Mouse (Mus musculus) right cerebral cortex, postnatal 14 days (tissue): ENCODE measurements around the gene Pip5k1a.
"Not testable (repeated sequence)": the region's sequence is repeated elsewhere in the genome, so short reads cannot be mapped to it uniquely, and the experiment has no call there.

ENCODE experiments used
- DNase-seq: peaks from one replicate; pipeline ENCODE4 v3.0.0; 2022

Gene Pip5k1a

DNA sequence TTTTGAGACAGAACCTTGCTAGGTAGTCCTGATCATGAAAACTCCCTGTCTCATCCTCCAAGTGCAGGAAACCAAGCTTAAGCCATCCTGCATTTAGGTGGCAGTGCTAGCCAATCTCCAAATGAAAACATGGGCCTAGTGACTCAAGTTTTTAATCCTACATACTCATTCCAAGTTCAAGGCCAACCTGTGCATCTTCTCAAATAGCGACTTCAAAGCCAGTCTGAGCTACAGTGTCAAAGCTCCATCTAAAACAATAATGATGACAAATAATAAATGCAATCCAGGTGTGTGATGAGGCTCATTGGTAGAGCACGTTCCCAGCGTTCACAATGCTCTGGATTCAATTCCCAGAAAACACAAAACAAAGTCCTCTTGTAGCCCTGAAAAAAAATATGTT is 65.1 kb downstream of the Pip5k1a start:
- DNase-seq, result no peak

DNA sequence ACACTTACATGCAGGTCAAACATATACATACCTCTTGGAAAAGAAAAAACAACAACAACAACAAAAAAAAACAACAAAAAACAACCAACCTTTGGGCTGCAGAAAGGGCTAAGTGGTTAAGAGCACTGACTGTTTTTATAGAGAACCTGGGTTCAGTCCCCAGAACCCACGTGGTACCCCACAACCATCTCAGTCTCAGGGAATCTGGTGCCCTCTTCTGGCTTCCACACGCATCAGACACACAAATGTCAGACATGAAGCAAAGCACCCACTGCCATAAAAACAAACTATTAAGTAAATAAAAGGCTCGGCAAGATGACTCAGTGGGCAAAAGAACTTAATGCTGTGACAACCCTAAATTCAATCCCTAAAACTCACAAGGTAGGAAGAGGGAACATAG is 76.8 kb downstream of the Pip5k1a start:
- no peak for DNase-seq

DNA sequence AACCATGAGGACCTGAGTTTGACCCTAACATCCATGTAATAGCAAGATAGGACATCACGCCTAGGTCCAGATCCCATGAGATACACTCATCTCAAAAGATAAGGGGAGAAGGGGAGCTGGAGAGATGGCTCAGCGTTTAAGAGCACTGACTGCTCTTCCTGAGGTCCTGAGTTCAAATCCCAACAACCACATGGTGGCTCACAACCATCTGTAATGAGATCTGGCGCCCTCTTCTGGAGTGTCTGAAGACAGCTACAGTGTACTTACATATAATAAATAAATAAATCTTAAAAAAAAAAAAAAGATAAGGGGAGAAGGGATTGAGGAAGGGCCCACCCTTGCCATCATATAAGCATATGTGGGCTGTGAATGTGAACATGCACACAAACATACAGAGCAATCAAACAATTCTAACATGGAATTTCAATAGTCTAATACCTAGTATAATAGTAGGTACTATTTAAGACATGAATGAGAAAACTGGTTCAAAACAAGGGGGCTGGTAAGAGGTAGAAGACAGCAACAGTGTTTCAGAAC is 77.4 kb downstream of the Pip5k1a start:
- DNase-seq, result not testable (repeated sequence)

DNA sequence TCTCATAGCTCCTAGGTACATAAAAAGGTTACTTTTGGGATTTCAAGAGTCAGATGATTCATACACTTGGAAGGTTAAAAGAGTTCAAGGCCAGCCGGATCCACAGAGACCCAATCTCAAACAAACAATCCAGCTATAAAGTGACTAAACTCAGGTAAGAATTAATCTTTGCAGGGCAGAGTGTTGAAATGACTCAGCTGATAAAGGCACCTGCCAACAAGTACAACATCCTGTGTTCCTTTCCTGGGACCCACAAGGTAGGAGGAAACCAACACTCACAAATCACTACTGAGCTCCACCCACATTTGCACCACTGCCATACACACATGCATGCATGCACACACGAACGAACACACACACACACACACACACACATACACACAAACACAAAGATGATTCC is 78.1 kb downstream of the Pip5k1a start:
- no peak for DNase-seq

DNA sequence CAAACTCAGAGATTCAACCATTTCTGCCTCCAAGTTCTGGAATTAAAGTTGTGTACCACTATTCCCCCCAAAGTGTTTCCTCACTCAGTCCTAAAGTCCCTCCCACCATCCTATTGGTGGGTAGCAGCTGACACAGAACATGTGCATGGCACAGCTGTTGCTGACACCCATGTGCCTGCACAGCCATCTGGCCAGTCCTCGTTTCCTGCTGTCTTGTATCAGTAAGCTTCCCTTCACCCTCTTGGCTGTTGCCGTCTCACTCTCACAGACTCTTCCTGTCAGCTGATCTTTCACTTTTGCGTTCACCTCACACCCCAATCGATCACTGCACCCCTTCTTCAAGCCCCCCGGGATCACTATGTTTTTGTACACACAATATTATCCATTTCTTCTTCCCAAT is 79.0 kb downstream of the Pip5k1a start:
- DNase-seq, result peak; percentile 50

DNA sequence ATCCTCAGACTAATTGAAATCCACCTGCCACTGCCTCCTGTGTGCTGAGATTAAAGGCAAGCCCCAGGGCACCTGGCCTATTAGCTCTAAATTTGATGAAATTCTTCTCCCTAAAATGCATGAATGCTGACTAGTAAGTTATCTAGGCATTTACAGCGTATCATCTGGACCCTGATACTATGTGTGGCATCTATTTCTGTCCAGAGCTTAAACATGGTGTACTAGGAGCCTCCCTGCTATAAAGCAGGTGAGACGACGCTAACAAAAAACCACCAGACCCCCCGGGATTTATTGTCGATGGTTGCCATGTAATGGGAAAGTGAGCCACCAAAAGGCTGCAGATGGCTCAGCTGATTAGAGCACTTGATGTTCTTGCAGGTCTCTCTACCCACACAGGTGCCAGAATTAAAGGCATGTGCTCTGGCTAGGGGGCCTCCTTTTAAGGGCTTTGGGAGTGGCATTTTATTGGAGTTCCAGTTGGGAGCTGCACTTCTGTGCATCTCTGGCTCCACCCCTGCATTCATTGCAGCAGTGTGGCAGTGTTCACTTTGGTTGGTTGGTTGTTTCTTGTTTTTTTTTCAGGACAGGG is 79.6 kb downstream of the Pip5k1a start:
- no peak for DNase-seq

DNA sequence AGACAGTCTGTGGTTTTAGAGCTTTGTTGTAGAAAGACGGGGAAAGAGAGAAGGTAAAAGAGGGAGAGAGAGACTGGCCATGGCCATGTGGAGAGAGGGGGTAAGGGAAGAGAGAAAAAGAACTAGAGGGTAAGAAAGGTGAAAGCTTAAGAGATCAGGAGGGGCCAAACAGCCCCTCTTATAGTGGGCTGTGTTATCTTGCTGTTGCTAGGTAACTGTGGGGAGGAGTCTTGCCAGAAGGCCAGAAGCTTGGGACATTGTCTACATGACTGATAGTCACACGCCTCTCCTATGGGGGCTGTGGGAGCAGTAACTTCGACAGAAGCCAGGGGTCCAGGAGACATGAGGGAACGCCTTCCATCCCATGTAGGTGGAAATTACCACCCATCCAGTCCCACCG is 81.5 kb downstream of the Pip5k1a start:
- no peak for DNase-seq

DNA sequence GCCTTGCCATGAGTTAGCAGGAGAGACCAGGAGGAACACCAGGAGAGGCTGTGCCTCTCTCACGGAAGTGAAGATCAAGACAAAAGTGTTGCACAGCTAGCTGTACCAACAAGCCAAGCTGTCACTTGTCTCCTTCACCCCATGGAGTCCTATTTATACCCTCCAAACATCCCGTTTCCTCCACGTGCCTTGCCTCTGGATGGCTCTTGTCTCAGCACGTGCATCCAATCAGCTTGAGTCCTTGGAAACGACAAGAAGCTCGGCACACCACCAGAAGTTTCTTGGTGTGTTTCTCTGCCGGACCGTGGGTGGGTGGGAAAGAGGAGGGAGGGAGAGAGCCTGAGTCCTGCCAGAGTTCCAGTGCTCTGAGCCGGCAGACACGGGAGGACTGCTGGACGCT is 82.2 kb downstream of the Pip5k1a start:
- peak; percentile 50 for DNase-seq

DNA sequence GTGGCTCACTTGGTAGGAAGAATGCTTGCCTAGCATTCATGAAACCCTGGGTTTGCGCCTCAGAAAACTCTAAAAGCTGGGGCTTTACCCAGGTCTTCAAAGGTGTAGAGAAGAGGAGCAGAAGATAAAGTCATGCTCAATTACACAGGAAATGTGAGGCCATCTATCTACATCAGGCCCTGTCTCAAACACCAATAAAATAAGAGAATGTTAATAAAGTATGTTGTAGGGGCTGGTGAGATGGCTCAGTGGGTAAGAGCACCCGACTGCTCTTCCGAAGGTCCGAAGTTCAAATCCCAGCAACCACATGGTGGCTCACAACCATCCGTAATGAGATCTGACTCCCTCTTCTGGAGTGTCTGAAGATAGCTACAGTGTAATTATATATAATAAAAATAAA is 85.8 kb downstream of the Pip5k1a start:
- not testable (repeated sequence) for DNase-seq

DNA sequence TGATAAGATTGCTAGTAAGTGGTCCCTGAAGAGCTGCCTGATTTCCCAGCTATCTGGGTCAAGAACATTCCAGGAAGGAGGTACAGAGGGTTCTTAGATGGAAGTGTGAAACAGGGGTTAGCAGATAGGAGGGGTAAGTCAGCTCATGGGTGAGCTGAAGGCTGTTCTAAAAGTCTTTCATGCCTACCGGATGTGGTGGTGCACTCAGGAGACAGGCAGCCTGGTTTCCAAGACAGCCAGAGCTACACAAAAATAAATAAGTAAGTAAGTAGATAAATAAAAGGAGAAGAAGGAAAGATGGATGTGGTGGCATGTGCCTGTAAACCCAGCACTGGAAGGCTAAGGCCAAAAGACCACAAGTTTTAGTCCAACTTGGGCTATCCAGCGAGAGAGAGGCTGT is 88.0 kb downstream of the Pip5k1a start:
- DNase-seq, result no peak

DNA sequence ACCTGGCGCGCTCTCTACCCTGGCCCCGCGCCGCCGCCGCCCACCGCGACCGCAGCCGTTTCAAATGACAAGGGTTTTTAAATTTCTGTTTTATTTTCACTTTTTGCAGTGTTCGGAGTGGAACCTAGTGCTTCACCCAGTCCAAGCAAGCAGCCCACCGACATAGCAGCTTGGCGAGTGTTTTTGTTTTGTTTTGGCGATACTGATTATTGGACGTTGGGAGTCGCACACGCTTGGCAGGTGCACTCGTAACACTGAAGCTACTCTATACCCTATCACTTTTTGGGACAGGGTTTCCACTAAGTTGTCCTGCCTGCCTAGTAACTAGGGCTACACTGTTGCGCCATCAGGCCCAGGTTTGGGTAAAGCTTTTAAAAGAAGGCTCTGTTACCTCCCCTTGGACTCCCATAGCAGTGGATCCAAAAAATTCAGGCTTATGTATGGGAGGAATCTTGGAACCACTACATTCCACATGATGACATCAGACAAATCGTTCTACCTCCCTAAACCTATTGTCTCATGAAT is 90.1 kb downstream of the Pip5k1a start:
- no peak for DNase-seq

DNA sequence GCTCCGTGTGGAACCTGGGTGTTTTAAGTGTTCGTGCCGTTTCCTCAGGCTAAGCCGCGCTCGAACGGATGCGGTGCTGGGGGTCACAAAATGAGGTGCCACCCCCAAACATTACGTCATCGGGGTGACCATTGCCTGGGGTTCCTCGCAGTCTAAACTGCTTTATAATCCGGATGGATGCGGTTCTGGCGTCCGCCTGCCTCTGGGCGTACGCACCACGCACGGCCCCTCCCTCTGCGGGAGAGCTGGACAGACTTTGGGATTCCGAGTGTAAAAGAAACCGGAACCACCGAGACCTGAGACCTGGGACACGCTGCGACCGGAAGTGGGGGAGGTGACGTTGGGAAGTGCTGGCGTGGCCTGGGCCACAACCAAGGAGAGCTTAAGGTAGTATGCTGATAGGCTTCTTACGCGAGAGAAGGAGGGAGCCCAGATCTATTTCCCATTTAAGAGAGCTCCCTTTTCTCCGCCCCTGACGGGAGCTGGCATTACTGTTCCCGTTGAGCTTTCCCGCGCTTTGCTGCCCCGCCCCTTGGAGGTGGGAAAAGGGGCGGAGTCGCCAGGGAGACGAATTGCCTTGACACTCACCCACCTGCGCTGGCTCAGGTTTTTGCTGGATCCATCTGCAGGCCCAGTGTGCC is 90.7 kb downstream of the Pip5k1a start:
- peak; percentile 87 for DNase-seq

DNA sequence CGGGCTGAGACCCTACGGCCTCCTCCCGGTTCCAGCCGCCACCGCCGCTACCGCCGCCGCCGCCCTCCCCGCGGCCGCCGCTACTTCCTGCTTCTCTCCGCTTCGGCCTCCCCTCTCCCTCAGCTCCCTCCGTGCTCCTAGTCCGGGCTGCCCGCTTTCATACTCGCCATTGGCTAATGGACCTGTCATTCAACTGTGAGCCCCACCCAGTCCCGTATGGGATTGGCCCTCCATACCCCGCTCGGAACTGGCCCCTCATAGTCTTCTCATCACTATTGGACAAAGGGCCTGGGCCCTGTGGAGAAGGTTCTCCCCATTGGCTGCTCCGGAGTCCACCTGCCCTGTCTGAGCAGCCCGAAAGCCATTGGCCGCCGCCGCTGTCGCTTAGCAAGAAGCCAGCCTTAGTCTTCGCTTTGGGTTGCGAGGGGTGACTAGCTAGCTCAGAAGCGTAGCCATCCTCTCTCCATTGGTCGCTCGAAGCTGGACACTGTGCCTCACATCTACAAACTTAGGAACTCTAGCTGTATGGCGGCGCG is 91.3 kb downstream of the Pip5k1a start, which contains the start of gene Zfp687:
TSS of gene Zfp687 (minus strand) at position 112 of the 536 bp plus-strand sequence.
- DNase-seq, result peak; percentile 99

DNA sequence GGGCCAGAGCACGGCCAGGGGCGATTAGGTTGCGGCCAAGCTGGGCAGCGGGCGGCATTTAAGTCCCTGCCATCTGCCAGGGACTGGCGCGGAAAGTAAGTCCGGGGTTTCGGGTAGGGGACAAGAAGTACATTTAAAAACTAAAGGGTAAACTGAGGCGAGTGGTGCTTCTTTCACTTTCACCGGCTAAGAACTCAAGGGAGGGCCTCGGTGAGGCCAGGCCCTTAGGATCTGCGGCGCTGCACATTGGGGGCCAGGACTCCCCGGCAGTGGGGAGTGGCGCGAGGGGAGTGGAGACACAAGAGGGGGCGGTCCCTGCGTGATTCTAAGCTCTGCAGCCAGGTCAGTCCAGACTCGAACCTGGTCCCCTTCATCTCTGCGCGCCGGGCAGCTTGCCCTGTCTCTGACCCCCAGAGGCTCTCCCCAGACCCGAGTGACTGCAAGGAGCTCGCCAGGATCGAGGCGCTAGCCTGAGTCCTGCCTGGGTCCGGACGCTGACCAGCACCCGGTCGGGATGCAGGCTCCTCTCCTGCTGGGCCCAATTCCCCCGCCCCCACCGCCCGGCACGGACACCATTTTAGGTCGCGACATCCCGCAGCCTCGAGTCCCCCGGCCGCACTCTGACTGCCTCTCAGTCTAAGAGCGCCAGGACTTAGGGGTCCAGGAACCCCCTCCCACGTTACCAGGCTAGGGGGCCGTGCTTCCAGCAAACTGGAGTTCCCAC is 92.1 kb downstream of the Pip5k1a start:
- DNase-seq, result peak; percentile 51

DNA sequence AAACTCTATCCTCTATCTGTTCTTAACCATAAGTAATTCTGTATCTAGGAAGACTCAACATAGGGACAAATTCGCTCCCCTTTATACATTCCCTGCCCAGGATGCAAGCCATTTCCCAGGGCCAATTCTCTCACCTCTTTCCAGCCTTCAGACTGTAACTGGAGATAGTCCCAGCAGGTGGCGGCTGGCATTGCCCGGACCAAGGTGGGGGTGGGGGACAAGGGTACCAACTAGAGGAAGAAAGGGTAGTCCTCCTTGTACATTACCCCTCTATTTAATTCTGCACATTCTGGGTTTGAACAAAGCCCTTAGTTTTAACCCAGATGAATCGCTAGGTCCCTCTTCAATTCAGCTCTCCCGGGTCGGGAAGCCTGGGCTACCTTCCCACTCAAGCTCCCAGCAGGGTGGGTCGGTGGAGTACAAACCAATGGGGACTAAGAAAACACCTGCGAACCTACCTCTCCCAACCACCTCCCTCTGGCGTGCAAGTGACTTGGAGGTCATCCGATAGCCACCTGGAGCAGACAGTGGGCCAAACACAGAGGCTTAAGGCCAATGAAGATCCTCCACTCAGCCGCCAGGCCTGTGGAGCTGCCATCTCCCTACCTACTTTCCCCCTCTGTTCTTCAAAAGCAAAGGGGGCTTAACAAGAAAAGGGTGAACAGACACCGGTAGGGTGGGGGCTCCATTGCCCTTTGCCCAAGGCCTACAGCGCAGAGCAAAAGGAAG is 92.9 kb downstream of the Pip5k1a start:
- DNase-seq, result no peak

DNA sequence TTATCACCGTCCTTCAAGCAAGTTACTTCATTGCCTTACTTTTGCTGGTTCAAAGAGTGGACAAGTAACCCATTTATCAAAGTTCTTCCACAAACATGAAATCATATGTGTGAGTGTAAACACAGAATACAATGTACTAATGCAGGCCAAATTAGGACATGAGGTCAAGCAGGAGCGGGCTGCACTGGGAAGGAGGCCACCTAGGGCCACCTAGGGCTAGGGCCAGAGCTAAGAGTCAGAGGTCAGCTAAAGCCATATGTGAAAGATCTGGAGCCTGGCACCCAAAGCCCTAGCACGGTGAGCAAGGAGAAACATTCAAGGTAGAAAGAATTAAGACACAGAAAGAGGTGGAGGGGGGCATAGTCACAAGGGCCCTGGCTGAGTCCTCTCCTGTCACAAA is 93.7 kb downstream of the Pip5k1a start:
- DNase-seq, result no peak

DNA sequence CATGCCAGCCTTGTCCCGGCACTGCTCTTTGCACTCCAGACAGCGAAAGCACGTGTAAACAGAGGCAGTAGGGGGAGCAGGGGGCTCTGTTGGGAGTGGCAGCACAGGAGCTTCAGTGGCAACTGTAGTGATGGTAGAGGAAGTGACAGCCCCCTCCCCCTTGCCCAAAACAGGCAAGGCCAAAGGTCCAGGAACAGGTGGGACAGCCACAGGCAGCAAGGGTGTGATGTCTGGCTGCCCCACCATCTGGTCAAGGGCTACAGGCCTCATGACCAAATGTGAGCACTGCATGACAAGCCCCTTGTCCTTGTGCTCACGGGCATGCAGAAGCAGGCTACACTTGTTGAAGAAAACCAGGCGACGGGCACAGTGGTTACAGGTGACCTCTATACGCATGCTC is 96.3 kb downstream of the Pip5k1a start:
- DNase-seq, result no peak
